Mouse (Mus musculus): ENCODE data around the gene Ryr3. TPM values are rescaled to one million over a fixed set of nuclear protein-coding genes. Genes with fewer than 3 reads are reported as not detected.

Ryr3 gene
- polyA plus RNA-seq, 1 experiment from 2014 or later, result 0.91 TPM

GRCm38 (mm10) chr2:112931776-112932175 is 285.1 kb downstream of the Ryr3 start:
- Histone ChIP-seq H3K9me3 (ENCODE audit: control insufficient read depth, low read length) (no peaks in the 10 kb centered on the region), H3K9ac (ENCODE audit: low read length) (no peak overlapping the region), H3K36me3 (ENCODE audit: control insufficient read depth, insufficient read depth, low read length) (no peaks in the 10 kb centered on the region), H3K27ac (ENCODE audit: low read depth, low read length) (no peak overlapping the region), H3K27me3 (ENCODE audit: control insufficient read depth, insufficient read depth, low read length) (no peaks in the 10 kb centered on the region), H3K4me3 (ENCODE audit: low read depth, low read length) (no peak overlapping the region), H3K4me2 (ENCODE audit: low read depth, low read length, severe bottlenecking) (no peak overlapping the region), H3K4me1 (replicated peaks; ENCODE audit: control insufficient read depth, insufficient read depth, low read length) (no peaks in the 10 kb centered on the region)
- ATAC-seq (replicated peaks; ENCODE audit: low FRiP score) (no peak), DNase-seq (ENCODE audit: low spot score) (no peak)
- WGBS, result 73% methylated on average over 1 of the region's 1 CpGs

- Histone ChIP-seq H3K27ac (ENCODE audit: low read depth, low read length) (no peak overlapping the region), H3K4me2 (ENCODE audit: low read depth, low read length, severe bottlenecking) (no peak overlapping the region), H3K36me3 (ENCODE audit: control insufficient read depth, insufficient read depth, low read length) (no peaks in the 10 kb centered on the region), H3K9me3 (ENCODE audit: control insufficient read depth, low read length) (no peaks in the 10 kb centered on the region), H3K4me1 (replicated peaks; ENCODE audit: control insufficient read depth, insufficient read depth, low read length) (no peaks in the 10 kb centered on the region), H3K27me3 (ENCODE audit: control insufficient read depth, insufficient read depth, low read length) (no peaks in the 10 kb centered on the region), H3K4me3 (ENCODE audit: low read depth, low read length) (no peak overlapping the region), H3K9ac (ENCODE audit: low read length) (no peak overlapping the region)
- ATAC-seq (replicated peaks; ENCODE audit: low FRiP score) (no peak), DNase-seq (ENCODE audit: low spot score) (no peak)
These were observed 303.1 kb downstream of the Ryr3 start for GRCm38 (mm10) chr2:112913796-112914195.

GRCm38 (mm10) chr2:112912611-112913010 is 304.3 kb downstream of the Ryr3 start:
- Histone ChIP-seq H3K4me3 (ENCODE audit: low read depth, low read length) (no peak overlapping the region), H3K9ac (ENCODE audit: low read length) (no peak overlapping the region), H3K9me3 (ENCODE audit: control insufficient read depth, low read length) (no peaks in the 10 kb centered on the region), H3K27me3 (ENCODE audit: control insufficient read depth, insufficient read depth, low read length) (no peaks in the 10 kb centered on the region), H3K27ac (ENCODE audit: low read depth, low read length) (no peak overlapping the region), H3K36me3 (ENCODE audit: control insufficient read depth, insufficient read depth, low read length) (no peaks in the 10 kb centered on the region), H3K4me2 (ENCODE audit: low read depth, low read length, severe bottlenecking) (no peak overlapping the region), H3K4me1 (replicated peaks; ENCODE audit: control insufficient read depth, insufficient read depth, low read length) (no peaks in the 10 kb centered on the region)
- ATAC-seq (replicated peaks; ENCODE audit: low FRiP score) (no peak), DNase-seq (ENCODE audit: low spot score) (no peak)

GRCm38 (mm10) chr2:112910579-112910978 is 306.3 kb downstream of the Ryr3 start:
- no peak overlapping the region for H3K9ac ChIP-seq (ENCODE audit: low read length)
- H3K4me2 ChIP-seq (ENCODE audit: low read depth, low read length, severe bottlenecking), result no peak overlapping the region
- H3K4me1 ChIP-seq (replicated peaks; ENCODE audit: control insufficient read depth, insufficient read depth, low read length), result no peaks in the 10 kb centered on the region
- 84% methylated on average over 4 of the region's 4 CpGs for WGBS
- H3K27ac ChIP-seq (ENCODE audit: low read depth, low read length), result no peak overlapping the region
- H3K9me3 ChIP-seq (ENCODE audit: control insufficient read depth, low read length), result no peaks in the 10 kb centered on the region
- no peak for DNase-seq (ENCODE audit: low spot score)
- ATAC-seq (replicated peaks; ENCODE audit: low FRiP score), result no peak
- no peak overlapping the region for H3K4me3 ChIP-seq (ENCODE audit: low read depth, low read length)
- H3K36me3 ChIP-seq (ENCODE audit: control insufficient read depth, insufficient read depth, low read length), result no peaks in the 10 kb centered on the region
- H3K27me3 ChIP-seq (ENCODE audit: control insufficient read depth, insufficient read depth, low read length), result no peaks in the 10 kb centered on the region

- Histone ChIP-seq H3K9ac (ENCODE audit: low read length) (no peak overlapping the region), H3K9me3 (ENCODE audit: control insufficient read depth, low read length) (no peaks in the 10 kb centered on the region), H3K36me3 (ENCODE audit: control insufficient read depth, insufficient read depth, low read length) (no peaks in the 10 kb centered on the region), H3K27me3 (ENCODE audit: control insufficient read depth, insufficient read depth, low read length) (no peaks in the 10 kb centered on the region), H3K4me3 (ENCODE audit: low read depth, low read length) (no peak overlapping the region), H3K4me2 (ENCODE audit: low read depth, low read length, severe bottlenecking) (no peak overlapping the region), H3K4me1 (replicated peaks; ENCODE audit: control insufficient read depth, insufficient read depth, low read length) (no peaks in the 10 kb centered on the region), H3K27ac (ENCODE audit: low read depth, low read length) (no peak overlapping the region)
- no peak for DNase-seq (ENCODE audit: low spot score)
- WGBS, result 87% methylated on average over 4 of the region's 4 CpGs
- no peak for ATAC-seq (replicated peaks; ENCODE audit: low FRiP score)
These were observed 307.8 kb downstream of the Ryr3 start for GRCm38 (mm10) chr2:112909142-112909541.

- no peaks in the 10 kb centered on the region for H3K4me1 ChIP-seq (replicated peaks; ENCODE audit: control insufficient read depth, insufficient read depth, low read length)
These were observed 316.1 kb downstream of the Ryr3 start for GRCm38 (mm10) chr2:112900747-112901146.

GRCm38 (mm10) chr2:112884456-112885114 is 332.3 kb downstream of the Ryr3 start:
- no peaks in the 10 kb centered on the region for H3K36me3 ChIP-seq (ENCODE audit: control insufficient read depth, insufficient read depth, low read length)
- H3K4me1 ChIP-seq (replicated peaks; ENCODE audit: control insufficient read depth, insufficient read depth, low read length), result no peaks in the 10 kb centered on the region
- H3K27me3 ChIP-seq (ENCODE audit: control insufficient read depth, insufficient read depth, low read length), result no peaks in the 10 kb centered on the region
- no peak overlapping the region for H3K4me2 ChIP-seq (ENCODE audit: low read depth, low read length, severe bottlenecking)
- H3K4me3 ChIP-seq (ENCODE audit: low read depth, low read length), result no peak overlapping the region
- no peak overlapping the region for H3K9ac ChIP-seq (ENCODE audit: low read length)
- WGBS, result 56% methylated on average over 4 of the region's 4 CpGs
- no peaks in the 10 kb centered on the region for H3K9me3 ChIP-seq (ENCODE audit: control insufficient read depth, low read length)
- H3K27ac ChIP-seq (ENCODE audit: low read depth, low read length), result no peak overlapping the region
- DNase-seq (ENCODE audit: low spot score), result no peak
- ATAC-seq (replicated peaks; ENCODE audit: low FRiP score), result peak; percentile 53; the same call in 1 of the 2 replicates

More at GRCm38 (mm10) chr2:112900747-112901146, 316.1 kb downstream of the Ryr3 start:
- no peaks in the 10 kb centered on the region for H3K9me3 ChIP-seq (ENCODE audit: control insufficient read depth, low read length)
- no peaks in the 10 kb centered on the region for H3K27me3 ChIP-seq (ENCODE audit: control insufficient read depth, insufficient read depth, low read length)
- no peaks in the 10 kb centered on the region for H3K36me3 ChIP-seq (ENCODE audit: control insufficient read depth, insufficient read depth, low read length)
- DNase-seq (ENCODE audit: low spot score) (no peak), ATAC-seq (replicated peaks; ENCODE audit: low FRiP score) (no peak)
- H3K9ac ChIP-seq (ENCODE audit: low read length), result no peak overlapping the region
- H3K4me3 ChIP-seq (ENCODE audit: low read depth, low read length), result no peak overlapping the region
- H3K27ac ChIP-seq (ENCODE audit: low read depth, low read length), result no peak overlapping the region
- 84% methylated on average over 5 of the region's 5 CpGs for WGBS
- no peak overlapping the region for H3K4me2 ChIP-seq (ENCODE audit: low read depth, low read length, severe bottlenecking)

GRCm38 (mm10) chr2:112881805-112882204 is 335.1 kb downstream of the Ryr3 start:
- DNase-seq (ENCODE audit: low spot score) (no peak), ATAC-seq (replicated peaks; ENCODE audit: low FRiP score) (no peak)
- Histone ChIP-seq H3K4me1 (replicated peaks; ENCODE audit: control insufficient read depth, insufficient read depth, low read length) (no peaks in the 10 kb centered on the region), H3K4me3 (ENCODE audit: low read depth, low read length) (no peak overlapping the region), H3K9ac (ENCODE audit: low read length) (no peak overlapping the region), H3K9me3 (ENCODE audit: control insufficient read depth, low read length) (no peaks in the 10 kb centered on the region), H3K27me3 (ENCODE audit: control insufficient read depth, insufficient read depth, low read length) (no peaks in the 10 kb centered on the region), H3K36me3 (ENCODE audit: control insufficient read depth, insufficient read depth, low read length) (no peaks in the 10 kb centered on the region), H3K4me2 (ENCODE audit: low read depth, low read length, severe bottlenecking) (no peak overlapping the region), H3K27ac (ENCODE audit: low read depth, low read length) (no peak overlapping the region)
- WGBS, result 84% methylated on average over 2 of the region's 2 CpGs

- no peaks in the 10 kb centered on the region for H3K27me3 ChIP-seq (ENCODE audit: control insufficient read depth, insufficient read depth, low read length)
These were observed 335.5 kb downstream of the Ryr3 start for GRCm38 (mm10) chr2:112881376-112881775.

More at GRCm38 (mm10) chr2:112881376-112881775, 335.5 kb downstream of the Ryr3 start:
- no peak overlapping the region for H3K4me3 ChIP-seq (ENCODE audit: low read depth, low read length)
- 89% methylated on average over 1 of the region's 1 CpGs for WGBS
- DNase-seq (ENCODE audit: low spot score) (no peak), ATAC-seq (replicated peaks; ENCODE audit: low FRiP score) (no peak)
- no peaks in the 10 kb centered on the region for H3K36me3 ChIP-seq (ENCODE audit: control insufficient read depth, insufficient read depth, low read length)
- no peak overlapping the region for H3K27ac ChIP-seq (ENCODE audit: low read depth, low read length)
- no peak overlapping the region for H3K9ac ChIP-seq (ENCODE audit: low read length)
- no peak overlapping the region for H3K4me2 ChIP-seq (ENCODE audit: low read depth, low read length, severe bottlenecking)
- H3K4me1 ChIP-seq (replicated peaks; ENCODE audit: control insufficient read depth, insufficient read depth, low read length), result no peaks in the 10 kb centered on the region
- H3K9me3 ChIP-seq (ENCODE audit: control insufficient read depth, low read length), result no peaks in the 10 kb centered on the region

All from forebrain, embryonic 11.5 days (tissue).